Mouse (Mus musculus) neural tube, embryonic 15.5 days (tissue): ENCODE measurements around the gene 2410015M20Rik. TPM values are rescaled to one million over a fixed set of nuclear protein-coding genes. Genes with fewer than 3 reads are reported as not detected.
A peak's percentile ranks its signal among the peaks of the same experiment; 100 is the strongest.

Source experiments
- ATAC-seq: fragments of 200-750 bp; cut with Nextera tagmentation; 2 replicates; pipeline ENCODE4 v1.8.0; 2017; ENCODE audit warnings: mild to moderate bottlenecking, moderate TSS enrichment, moderate library complexity; ENCODE audit not compliant: low FRiP score
- H3K27ac ChIP-seq: fragments of 300-500 bp; sonication (generic); replicated peaks from 2 replicates; pipeline ENCODE4 v1.5.1; 2015; ENCODE audit warnings: mild to moderate bottlenecking, inconsistent platforms
- H3K27me3 ChIP-seq: fragments of 300-500 bp; sonication (generic); replicated peaks from 2 replicates; pipeline ENCODE4 v1.6.1; 2015; ENCODE audit warnings: inconsistent platforms
- H3K36me3 ChIP-seq: fragments of 300-500 bp; sonication (generic); 2 replicates; pipeline ENCODE4 v1.6.1; 2015; ENCODE audit warnings: inconsistent platforms
- H3K4me1 ChIP-seq: fragments of 300-500 bp; sonication (generic); 2 replicates; pipeline ENCODE4 v1.6.1; 2015; ENCODE audit warnings: inconsistent platforms
- H3K4me2 ChIP-seq: fragments of 300-500 bp; sonication (generic); 2 replicates; pipeline ENCODE4 v1.6.1; 2015; ENCODE audit warnings: inconsistent platforms, mild to moderate bottlenecking, moderate library complexity
- H3K4me3 ChIP-seq: fragments of 300-500 bp; sonication (generic); replicated peaks from 2 replicates; pipeline ENCODE4 v1.5.1; 2015; ENCODE audit warnings: mild to moderate bottlenecking, inconsistent platforms
- H3K9ac ChIP-seq: fragments of 300-500 bp; sonication (generic); replicated peaks from 2 replicates; pipeline ENCODE4 v1.6.1; 2015; ENCODE audit warnings: mild to moderate bottlenecking, inconsistent platforms
- H3K9me3 ChIP-seq: fragments of 300-500 bp; sonication (generic); replicated peaks from 2 replicates; pipeline ENCODE4 v1.6.1; 2016; ENCODE audit warnings: inconsistent platforms
- WGBS: fragments of 180-500 bp; shearing (Covaris S2); methylation state at CpG from one replicate; pipeline ENCODE4 v1.1.7; 2015; ENCODE audit warnings: mixed read lengths; 5-methylcytosine and 5-hydroxymethylcytosine counted together
- polyA plus RNA-seq: library from polyadenylated mRNA; unstranded; fragments of >200 nt; fragmentation: Nextera tagmentation; extraction: Ambion mirVana; gene quantifications from 2 replicates; pipeline ENCODE4 v1.2.1, GENCODE M21; 2015

Gene 2410015M20Rik
- polyA plus RNA-seq, 1 experiment from 2014 or later, result 205 TPM

DNA sequence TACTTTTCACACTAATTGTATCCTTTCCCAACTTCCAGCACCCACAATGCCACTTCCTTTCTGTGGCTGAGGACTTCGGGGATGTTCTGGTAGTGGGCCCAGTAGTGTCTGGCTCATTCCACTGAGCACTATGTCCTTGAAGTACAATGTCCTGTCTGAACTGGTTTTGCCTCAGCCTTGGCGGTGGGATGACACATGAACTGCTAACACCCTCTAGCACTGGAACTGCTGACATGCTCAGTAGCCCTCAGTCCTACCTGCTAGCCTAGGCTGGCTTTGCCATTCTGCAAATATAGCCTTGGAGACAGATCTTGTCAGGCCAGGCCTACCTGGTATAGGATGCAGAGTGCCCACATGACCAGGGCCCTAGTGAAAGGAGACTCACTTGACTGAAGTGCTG, 47.7 kb downstream of the 2410015M20Rik start:
- no peak overlapping the region for H3K27ac ChIP-seq
- H3K27me3 ChIP-seq, result no peaks in the 10 kb centered on the region
- no peak for ATAC-seq
- peaks cover 64% of the 10 kb centered on the region for H3K36me3 ChIP-seq
- no peak overlapping the region for H3K4me3 ChIP-seq
- no peak overlapping the region for H3K9ac ChIP-seq
- WGBS, result 97% methylated on average over 2 of the region's 2 CpGs
- H3K4me2 ChIP-seq, result no peak overlapping the region
- H3K9me3 ChIP-seq, result no peaks in the 10 kb centered on the region
- H3K4me1 ChIP-seq, result no peaks in the 10 kb centered on the region

- no peak overlapping the region for H3K27ac ChIP-seq
- H3K9me3 ChIP-seq, result no peaks in the 10 kb centered on the region
- no peaks in the 10 kb centered on the region for H3K4me1 ChIP-seq
- H3K36me3 ChIP-seq, result peaks cover 47% of the 10 kb centered on the region
- no peak overlapping the region for H3K4me3 ChIP-seq
- ATAC-seq, result no peak
- no peak overlapping the region for H3K9ac ChIP-seq
- WGBS, result 80% methylated on average over 1 of the region's 1 CpGs
- no peaks in the 10 kb centered on the region for H3K27me3 ChIP-seq
- no peak overlapping the region for H3K4me2 ChIP-seq
These were observed 49.4 kb downstream of the 2410015M20Rik start for GRCm38 (mm10) chr17:56560131-56560530.

DNA sequence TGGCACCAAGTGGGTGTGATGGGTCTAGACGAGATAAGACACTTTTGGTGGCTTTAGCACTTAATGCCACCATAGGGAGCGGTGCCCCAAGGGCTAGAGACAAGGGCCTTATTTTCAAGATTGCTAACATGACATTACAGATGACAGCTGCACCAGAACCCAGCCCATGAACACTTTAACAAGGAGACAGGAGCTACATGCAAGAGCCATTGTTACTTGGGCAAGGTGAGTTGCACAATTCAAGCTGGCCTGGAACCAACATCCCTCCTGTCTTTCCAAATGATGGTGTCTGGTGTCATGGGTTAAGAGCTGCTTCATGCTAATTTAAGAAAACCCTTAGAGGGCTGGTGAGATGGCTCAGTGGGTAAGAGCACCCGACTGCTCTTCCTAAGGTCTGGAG, 50.2 kb downstream of the 2410015M20Rik start:
- 80% methylated on average over 3 of the region's 3 CpGs for WGBS
- Histone ChIP-seq H3K4me3 (no peak overlapping the region), H3K4me1 (no peaks in the 10 kb centered on the region), H3K27ac (no peak overlapping the region), H3K4me2 (no peak overlapping the region), H3K27me3 (no peaks in the 10 kb centered on the region), H3K9ac (no peak overlapping the region), H3K9me3 (no peaks in the 10 kb centered on the region), H3K36me3 (peaks cover 39% of the 10 kb centered on the region)
- no peak for ATAC-seq

DNA sequence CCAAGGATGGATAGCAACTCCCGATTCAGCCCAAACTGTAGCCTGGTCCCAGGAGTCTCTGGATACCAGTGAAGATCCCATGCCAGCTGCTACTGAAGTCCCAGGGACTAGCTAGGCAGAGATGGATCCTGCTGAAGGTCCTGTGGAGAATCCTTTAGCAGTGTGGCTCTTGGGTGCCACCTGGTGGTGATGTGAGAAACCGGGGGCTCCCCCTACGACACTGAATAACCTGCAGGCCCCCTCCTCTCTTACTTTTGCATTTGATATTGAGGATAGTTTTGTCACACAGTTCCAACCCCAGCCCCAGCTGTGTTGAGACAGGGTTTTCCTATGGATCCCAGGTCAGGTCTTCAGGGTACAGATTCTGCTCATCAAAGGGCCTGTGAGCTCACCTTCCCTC, 51.1 kb downstream of the 2410015M20Rik start:
- no peak overlapping the region for H3K9ac ChIP-seq

More for the DNA sequence above, 51.1 kb downstream of the 2410015M20Rik start:
- Histone ChIP-seq H3K9me3 (no peaks in the 10 kb centered on the region), H3K4me1 (no peaks in the 10 kb centered on the region), H3K4me2 (no peak overlapping the region), H3K36me3 (peaks cover 30% of the 10 kb centered on the region), H3K27ac (no peak overlapping the region), H3K4me3 (no peak overlapping the region), H3K27me3 (no peaks in the 10 kb centered on the region)
- peak; percentile 54 for ATAC-seq
- 12% methylated on average over 3 of the region's 3 CpGs for WGBS

Other genes with a start within 250 kb of the 2410015M20Rik start
- 206 and 247 TPM in 2 replicates for gene Ptprs, start 133.3 kb downstream of the 2410015M20Rik start, polyA plus RNA-seq
- not detected in 2 replicates for gene Znrf4, start 97.3 kb downstream of the 2410015M20Rik start, polyA plus RNA-seq
- gene Gm20219, start 55.4 kb downstream of the 2410015M20Rik start, polyA plus RNA-seq, result 0.95 and 1.4 TPM in 2 replicates
- gene Safb2, start 25.2 kb downstream of the 2410015M20Rik start, polyA plus RNA-seq, result 73.4 and 76.5 TPM in 2 replicates
- gene Safb, start 24.9 kb downstream of the 2410015M20Rik start, polyA plus RNA-seq, result 95.9 and 103 TPM in 2 replicates
- 1,028 and 1,172 TPM in 2 replicates for gene Rpl36, start 3.6 kb upstream of the 2410015M20Rik start, polyA plus RNA-seq
- gene Lonp1, start 17.1 kb upstream of the 2410015M20Rik start, polyA plus RNA-seq, result 43.3 and 47.2 TPM in 2 replicates
- 1.4 and 1.6 TPM in 2 replicates for gene Catsperd, start 18.4 kb upstream of the 2410015M20Rik start, polyA plus RNA-seq
- gene Ranbp3, start 63.5 kb upstream of the 2410015M20Rik start, polyA plus RNA-seq, result 94.2 and 95.4 TPM in 2 replicates
- 639 and 709 TPM in 2 replicates for gene Ndufa11, start 108.0 kb upstream of the 2410015M20Rik start, polyA plus RNA-seq
- gene Vmac, start 108.3 kb upstream of the 2410015M20Rik start, polyA plus RNA-seq, result 13.8 and 18.1 TPM in 2 replicates
- gene Nrtn, start 147.8 kb upstream of the 2410015M20Rik start, polyA plus RNA-seq, result 2.7 and 5.3 TPM in 2 replicates
- 86.4 and 97.6 TPM in 2 replicates for gene Dus3l, start 155.0 kb upstream of the 2410015M20Rik start, polyA plus RNA-seq
- 0.87 and 0.93 TPM in 2 replicates for gene Prr22, start 160.5 kb upstream of the 2410015M20Rik start, polyA plus RNA-seq
- gene Rfx2, start 221.2 kb upstream of the 2410015M20Rik start, polyA plus RNA-seq, result 5.1 and 5.3 TPM in 2 replicates